Mouse (Mus musculus): Measurements from ENCODE around the gene Snrpd3. TPM values are rescaled to one million over a fixed set of nuclear protein-coding genes. Genes with fewer than 3 reads are reported as not detected.
"Not testable (repeated sequence)": the region's sequence is repeated elsewhere in the genome, so short reads cannot be mapped to it uniquely, and the experiment has no call there.

The Snrpd3 gene
- polyA plus RNA-seq, 1 experiment, result 7.4 TPM

- Histone ChIP-seq H3K27me3 (ENCODE audit: control insufficient read depth, insufficient read depth, low read length) (no peaks in the 10 kb centered on the region), H3K36me3 (ENCODE audit: control insufficient read depth, insufficient read depth, low read length) (no peaks in the 10 kb centered on the region), H3K4me1 (ENCODE audit: control insufficient read depth, insufficient read depth, insufficient read length, low read length) (peaks cover 6% of the 10 kb centered on the region; the same call in 1 of the 2 replicates), H3K4me3 (ENCODE audit: low read depth, low read length) (no peak overlapping the region), H3K27ac (ENCODE audit: insufficient read depth, low read depth, low read length) (no peak overlapping the region)
- WGBS, result 79% methylated on average over 2 of the region's 2 CpGs
- TF ChIP-seq CTCF (IDR thresholded peaks at IDR 0.05; ENCODE audit: extremely low read depth, insufficient read length, insufficient replicate concordance, low read depth, low read length) (no peak), POLR2A (IDR thresholded peaks at IDR 0.05; ENCODE audit: low read depth, low read length) (no peak)
These were observed 26.6 kb upstream of the Snrpd3 start for GRCm38 (mm10) chr10:75490731-75491130.

DNA sequence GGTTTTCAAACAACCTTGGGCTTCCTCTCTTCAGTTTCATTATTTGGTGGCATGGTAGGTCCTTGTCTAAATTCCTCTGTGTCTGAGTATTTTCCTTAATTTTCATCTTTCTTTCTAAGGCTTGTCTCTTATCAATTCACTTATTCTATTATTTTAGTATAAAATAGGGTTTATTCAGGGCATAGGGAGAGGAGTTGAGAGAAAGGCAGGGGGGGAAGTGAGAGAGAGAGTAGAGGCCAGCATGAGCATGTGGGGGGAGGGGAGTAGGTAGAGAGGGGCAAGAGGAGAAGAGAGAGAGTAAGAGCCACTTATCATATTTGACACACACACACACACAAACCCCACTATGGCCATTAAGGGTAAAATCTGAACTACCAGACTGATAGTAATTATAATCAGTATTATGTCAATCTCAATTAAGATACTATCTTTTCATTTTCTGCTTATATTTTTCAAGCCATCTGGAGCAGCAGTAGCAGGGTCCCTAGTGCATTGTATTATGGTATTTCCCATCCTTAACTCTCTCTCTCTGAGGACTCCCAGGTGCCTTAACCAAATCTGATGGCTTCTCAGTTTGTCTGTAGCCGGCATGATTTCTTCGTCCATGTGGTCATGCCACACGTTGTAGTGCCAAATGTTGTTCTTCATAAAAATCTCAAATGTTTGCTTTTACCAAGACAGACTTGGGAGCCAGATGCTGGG is 26.0 kb upstream of the Snrpd3 start:
- no peak overlapping the region for H3K4me3 ChIP-seq (ENCODE audit: low read depth, low read length)
- 78% methylated on average over 3 of the region's 3 CpGs for WGBS
- no peak overlapping the region for H3K27ac ChIP-seq (ENCODE audit: insufficient read depth, low read depth, low read length)
- no peak for TF ChIP-seq CTCF (IDR thresholded peaks at IDR 0.05; ENCODE audit: extremely low read depth, insufficient read length, insufficient replicate concordance, low read depth, low read length)
- peaks cover 6% of the 10 kb centered on the region; the same call in 1 of the 2 replicates for H3K4me1 ChIP-seq (ENCODE audit: control insufficient read depth, insufficient read depth, insufficient read length, low read length)
- no peaks in the 10 kb centered on the region for H3K27me3 ChIP-seq (ENCODE audit: control insufficient read depth, insufficient read depth, low read length)
- no peaks in the 10 kb centered on the region for H3K36me3 ChIP-seq (ENCODE audit: control insufficient read depth, insufficient read depth, low read length)

- 52% methylated on average over 2 of the region's 2 CpGs for WGBS
- no peak for TF ChIP-seq CTCF (IDR thresholded peaks at IDR 0.05; ENCODE audit: extremely low read depth, insufficient read length, insufficient replicate concordance, low read depth, low read length)
- no peak for TF ChIP-seq POLR2A (IDR thresholded peaks at IDR 0.05; ENCODE audit: low read depth, low read length)
- H3K36me3 ChIP-seq (ENCODE audit: control insufficient read depth, insufficient read depth, low read length), result no peaks in the 10 kb centered on the region
- no peaks in the 10 kb centered on the region for H3K27me3 ChIP-seq (ENCODE audit: control insufficient read depth, insufficient read depth, low read length)
- no peak overlapping the region for H3K27ac ChIP-seq (ENCODE audit: insufficient read depth, low read depth, low read length)
- H3K4me3 ChIP-seq (ENCODE audit: low read depth, low read length), result no peak overlapping the region
- H3K4me1 ChIP-seq (ENCODE audit: control insufficient read depth, insufficient read depth, insufficient read length, low read length), result peaks cover 6% of the 10 kb centered on the region; the same call in 1 of the 2 replicates
These were observed 25.5 kb upstream of the Snrpd3 start for GRCm38 (mm10) chr10:75491936-75492262.

DNA sequence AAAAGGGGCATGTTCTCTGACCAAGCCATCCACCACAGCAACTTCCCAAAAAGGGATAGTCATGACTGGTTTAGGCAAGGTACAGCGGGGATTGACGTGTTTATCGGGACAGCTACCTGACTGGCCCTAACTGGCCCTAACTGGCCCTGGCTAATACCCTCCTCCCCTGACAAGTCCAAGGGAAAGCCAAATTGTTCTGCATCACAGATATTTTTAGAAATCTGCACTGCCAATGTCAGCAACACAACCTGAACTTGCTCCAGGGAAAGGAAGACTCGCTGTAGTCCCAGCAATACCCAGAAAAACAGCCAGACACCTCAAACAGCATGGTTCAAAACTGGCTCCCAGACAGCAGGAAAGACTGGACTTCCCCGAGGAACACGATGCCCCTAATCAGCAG is 22.0 kb upstream of the Snrpd3 start:
- H3K4me3 ChIP-seq (ENCODE audit: low read depth, low read length), result no peak overlapping the region
- TF ChIP-seq POLR2A (IDR thresholded peaks at IDR 0.05; ENCODE audit: low read depth, low read length) (no peak), CTCF (IDR thresholded peaks at IDR 0.05; ENCODE audit: extremely low read depth, insufficient read length, insufficient replicate concordance, low read depth, low read length) (no peak)
- H3K27me3 ChIP-seq (ENCODE audit: control insufficient read depth, insufficient read depth, low read length), result no peaks in the 10 kb centered on the region
- H3K27ac ChIP-seq (ENCODE audit: insufficient read depth, low read depth, low read length), result no peak overlapping the region
- H3K36me3 ChIP-seq (ENCODE audit: control insufficient read depth, insufficient read depth, low read length), result no peaks in the 10 kb centered on the region
- WGBS, result 55% methylated on average over 6 of the region's 6 CpGs
- H3K4me1 ChIP-seq (ENCODE audit: control insufficient read depth, insufficient read depth, insufficient read length, low read length), result peaks cover 9% of the 10 kb centered on the region; the same call in 1 of the 2 replicates

- Histone ChIP-seq H3K4me3 (ENCODE audit: low read depth, low read length) (no peak overlapping the region), H3K36me3 (ENCODE audit: control insufficient read depth, insufficient read depth, low read length) (no peaks in the 10 kb centered on the region), H3K27me3 (ENCODE audit: control insufficient read depth, insufficient read depth, low read length) (no peaks in the 10 kb centered on the region), H3K4me1 (ENCODE audit: control insufficient read depth, insufficient read depth, insufficient read length, low read length) (peaks cover 13% of the 10 kb centered on the region), H3K27ac (ENCODE audit: insufficient read depth, low read depth, low read length) (no peak overlapping the region)
- TF ChIP-seq POLR2A (IDR thresholded peaks at IDR 0.05; ENCODE audit: low read depth, low read length) (no peak), CTCF (IDR thresholded peaks at IDR 0.05; ENCODE audit: extremely low read depth, insufficient read length, insufficient replicate concordance, low read depth, low read length) (no peak)
These were observed 21.4 kb upstream of the Snrpd3 start for GRCm38 (mm10) chr10:75495921-75496320.

DNA sequence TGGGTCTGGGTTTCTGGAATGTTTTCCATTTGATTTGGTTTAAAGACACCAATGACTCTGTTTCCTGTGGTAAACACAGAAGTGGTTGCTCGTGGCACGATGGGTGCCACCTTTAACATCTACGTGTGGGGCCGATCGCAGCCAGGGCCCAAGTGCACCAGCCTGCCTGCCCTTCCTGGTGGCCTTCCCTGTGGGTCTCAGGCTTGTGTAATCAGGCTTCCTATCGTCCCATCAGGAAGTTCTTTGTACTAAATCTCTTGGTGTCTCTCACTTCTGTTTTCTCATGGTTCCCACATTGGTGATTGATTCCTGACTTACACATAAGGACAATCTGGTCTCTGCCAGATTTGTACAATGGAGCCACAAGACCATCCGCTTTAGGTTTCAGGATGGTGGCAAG is 18.1 kb upstream of the Snrpd3 start:
- H3K4me3 ChIP-seq (ENCODE audit: low read depth, low read length); H3K36me3 ChIP-seq (ENCODE audit: control insufficient read depth, insufficient read depth, low read length); H3K27ac ChIP-seq (ENCODE audit: insufficient read depth, low read depth, low read length); H3K4me1 ChIP-seq (ENCODE audit: control insufficient read depth, insufficient read depth, insufficient read length, low read length); H3K27me3 ChIP-seq (ENCODE audit: control insufficient read depth, insufficient read depth, low read length): not testable (repeated sequence)
- 86% methylated on average over 7 of the region's 7 CpGs for WGBS

DNA sequence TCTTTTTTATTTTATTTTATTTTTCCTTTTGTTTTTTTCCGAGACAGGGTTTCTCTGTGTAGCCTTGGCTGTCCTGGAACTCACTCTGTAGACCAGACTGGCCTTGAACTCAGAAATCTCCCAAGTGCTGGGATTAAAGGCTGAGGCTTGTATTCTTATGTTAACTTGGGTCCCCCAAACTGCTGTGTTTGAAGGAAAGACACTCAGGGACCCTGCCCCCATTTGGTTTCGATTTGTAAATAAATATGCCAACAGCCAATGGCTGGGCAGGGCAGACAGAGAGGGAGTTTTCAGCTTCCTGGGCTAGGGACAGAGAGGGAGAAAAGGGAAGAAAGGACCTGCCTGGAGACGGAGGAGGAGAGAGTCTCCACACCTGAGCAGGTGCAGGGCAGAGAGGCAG is 17.6 kb upstream of the Snrpd3 start:
- peak overlapping the region; percentile 75 for H3K27ac ChIP-seq (ENCODE audit: insufficient read depth, low read depth, low read length)
- peaks cover 12% of the 10 kb centered on the region for H3K4me1 ChIP-seq (ENCODE audit: control insufficient read depth, insufficient read depth, insufficient read length, low read length)
- H3K27me3 ChIP-seq (ENCODE audit: control insufficient read depth, insufficient read depth, low read length), result no peaks in the 10 kb centered on the region
- WGBS, result 38% methylated on average over 3 of the region's 3 CpGs
- H3K36me3 ChIP-seq (ENCODE audit: control insufficient read depth, insufficient read depth, low read length), result peaks cover 2% of the 10 kb centered on the region; the same call in 1 of the 2 replicates
- H3K4me3 ChIP-seq (ENCODE audit: low read depth, low read length), result peak overlapping the region; percentile 26; the same call in 1 of the 2 replicates
- TF ChIP-seq POLR2A (IDR thresholded peaks at IDR 0.05; ENCODE audit: low read depth, low read length) (no peak), CTCF (IDR thresholded peaks at IDR 0.05; ENCODE audit: extremely low read depth, insufficient read length, insufficient replicate concordance, low read depth, low read length) (no peak)
